Mouse (Mus musculus) heart, embryonic 10.5 days (tissue): ENCODE data around the gene 4931409K22Rik. TPM values are rescaled to one million over a fixed set of nuclear protein-coding genes. Genes with fewer than 3 reads are reported as not detected.

ENCODE experiments used
- DNase-seq: peaks from one replicate; pipeline ENCODE4 v3.0.0-alpha.2; 2017; ENCODE audit warnings: low spot score
- H3K27ac ChIP-seq: fragments of 300-500 bp; sonication (generic); 2 replicates; pipeline ENCODE4 v1.5.1; 2016; ENCODE audit warnings: mild to moderate bottlenecking
- H3K27me3 ChIP-seq: fragments of 300-500 bp; sonication (generic); 2 replicates; pipeline ENCODE4 v1.6.1; 2016; ENCODE audit warnings: mild to moderate bottlenecking; ENCODE audit not compliant: poor library complexity, insufficient read depth, severe bottlenecking
- H3K36me3 ChIP-seq: fragments of 300-500 bp; sonication (generic); 2 replicates; pipeline ENCODE4 v1.6.1; 2016; ENCODE audit warnings: mild to moderate bottlenecking, moderate library complexity
- H3K4me1 ChIP-seq: fragments of 300-500 bp; sonication (generic); 2 replicates; pipeline ENCODE4 v1.6.1; 2016; ENCODE audit warnings: mild to moderate bottlenecking
- H3K4me3 ChIP-seq: fragments of 300-500 bp; sonication (generic); 2 replicates; pipeline ENCODE4 v1.5.1; 2016; ENCODE audit warnings: mild to moderate bottlenecking, moderate library complexity
- H3K9me3 ChIP-seq: fragments of 300-500 bp; sonication (generic); 2 replicates; pipeline ENCODE4 v1.6.1; 2016; ENCODE audit warnings: mild to moderate bottlenecking, moderate library complexity
- WGBS: fragments of 180-500 bp; shearing (Covaris S2); methylation state at CpG from one replicate; pipeline ENCODE4 v1.1.7; 2016; 5-methylcytosine and 5-hydroxymethylcytosine counted together
- microRNA counts: library from miRNA; unstranded; fragments of <30 nt; microRNA quantifications from one replicate; lab custom pipeline; 2017
- microRNA-seq: library from miRNA; unstranded; fragments of <30 nt; microRNA quantifications from one replicate; pipeline ENCODE4, GENCODE M21; 2017
- polyA plus RNA-seq: library from polyadenylated mRNA; unstranded; fragments of >200 nt; fragmentation: Nextera tagmentation; extraction: Ambion mirVana; gene quantifications from 2 replicates; pipeline ENCODE4 v1.2.1, GENCODE M21; 2016

Gene 4931409K22Rik
- polyA plus RNA-seq, 1 experiment from 2014 or later = 0.09 TPM

GRCm38 (mm10) chr5:24497526-24497925, 59.1 kb downstream of the 4931409K22Rik start:
- H3K27me3 ChIP-seq = no peaks in the 10 kb centered on the region
- H3K4me3 ChIP-seq = no peak overlapping the region
- 82% methylated on average over 12 of the region's 12 CpGs for WGBS
- peaks cover 98% of the 10 kb centered on the region for H3K36me3 ChIP-seq
- H3K27ac ChIP-seq = no peak overlapping the region
- H3K9me3 ChIP-seq = no peaks in the 10 kb centered on the region
- peaks cover 26% of the 10 kb centered on the region for H3K4me1 ChIP-seq
- no peak for DNase-seq

DNA sequence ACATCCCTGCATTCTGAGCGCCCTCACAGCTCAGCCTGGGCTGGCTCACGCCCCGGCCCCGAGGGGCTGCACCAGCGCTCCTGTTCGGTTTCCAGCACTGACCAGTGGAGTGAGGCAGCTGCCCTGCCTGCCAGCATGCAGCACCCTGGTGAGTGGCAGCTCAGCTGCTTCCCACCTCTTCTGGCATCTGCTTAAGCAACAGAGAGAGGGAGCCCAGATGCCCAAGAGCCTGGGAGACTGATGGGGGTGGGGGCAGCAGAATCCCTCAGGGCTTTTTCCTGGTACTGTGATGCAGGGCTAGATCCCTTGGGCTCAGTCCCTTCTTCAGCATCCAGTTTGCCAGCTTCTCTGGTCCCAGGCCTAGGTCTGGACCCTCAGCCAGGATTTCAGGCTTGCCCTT, 59.9 kb downstream of the 4931409K22Rik start:
- no peaks in the 10 kb centered on the region for H3K9me3 ChIP-seq
- H3K4me1 ChIP-seq = peaks cover 26% of the 10 kb centered on the region
- H3K27ac ChIP-seq = peak overlapping the region; percentile 31; the same call in 1 of the 2 replicates
- no peaks in the 10 kb centered on the region for H3K27me3 ChIP-seq
- 71% methylated on average over 6 of the region's 6 CpGs for WGBS
- DNase-seq = no peak
- peaks cover 98% of the 10 kb centered on the region for H3K36me3 ChIP-seq
- H3K4me3 ChIP-seq = no peak overlapping the region

GRCm38 (mm10) chr5:24495019-24495418, 61.6 kb downstream of the 4931409K22Rik start:
- Histone ChIP-seq H3K4me3 (no peak overlapping the region), H3K27ac (no peak overlapping the region), H3K36me3 (peaks cover 97% of the 10 kb centered on the region)

More at GRCm38 (mm10) chr5:24495019-24495418, 61.6 kb downstream of the 4931409K22Rik start:
- Histone ChIP-seq H3K9me3 (no peaks in the 10 kb centered on the region), H3K27me3 (no peaks in the 10 kb centered on the region), H3K4me1 (peaks cover 21% of the 10 kb centered on the region)
- DNase-seq = no peak
- WGBS = 91% methylated on average over 15 of the region's 15 CpGs

MicroRNAs within 50 kb of the gene (microRNA counts, 519-probe panel; counts per million panel counts)
- not detected for microRNA mmu-miR-671-3p (lab: Ali Mortazavi, UCI)
- not detected for microRNA mmu-miR-671-5p (lab: Ali Mortazavi, UCI)

Small RNA genes within 50 kb of the gene (microRNA-seq; reads per million reads assigned to microRNA genes)
- 524 reads per million, percentile 72 among the genes with 10 or more reads in this experiment for gene Mir671

Other genes with a start within 250 kb of the 4931409K22Rik start
- gene Kcnh2, start 205.2 kb downstream of the 4931409K22Rik start, polyA plus RNA-seq = 28.8 and 32.2 TPM in 2 replicates
- gene Nos3, start 192.0 kb downstream of the 4931409K22Rik start, polyA plus RNA-seq = 23.2 and 40.8 TPM in 2 replicates
- 1.2 and 2.3 TPM in 2 replicates for gene Atg9b, start 164.7 kb downstream of the 4931409K22Rik start, polyA plus RNA-seq
- 62.7 and 81.3 TPM in 2 replicates for gene Abcb8, start 163.1 kb downstream of the 4931409K22Rik start, polyA plus RNA-seq
- 0.11 TPM in 1 of 2 replicates, not detected in the other for gene Asic3, start 143.4 kb downstream of the 4931409K22Rik start, polyA plus RNA-seq
- 33.9 and 37.4 TPM in 2 replicates for gene Cdk5, start 133.3 kb downstream of the 4931409K22Rik start, polyA plus RNA-seq
- 33.2 and 36.0 TPM in 2 replicates for gene Slc4a2, start 133.0 kb downstream of the 4931409K22Rik start, polyA plus RNA-seq
- gene Fastk, start 111.5 kb downstream of the 4931409K22Rik start, polyA plus RNA-seq = 156 and 197 TPM in 2 replicates
- gene Tmub1, start 109.0 kb downstream of the 4931409K22Rik start, polyA plus RNA-seq = 21.3 and 22.3 TPM in 2 replicates
- 20.1 and 30.1 TPM in 2 replicates for gene Agap3, start 104.6 kb downstream of the 4931409K22Rik start, polyA plus RNA-seq
- 0.06 TPM in 1 of 2 replicates, not detected in the other for gene Gbx1, start 29.6 kb downstream of the 4931409K22Rik start, polyA plus RNA-seq
- gene Asb10, start 15.8 kb downstream of the 4931409K22Rik start, polyA plus RNA-seq = 1.6 and 3.3 TPM in 2 replicates
- gene Abcf2, start 20.7 kb upstream of the 4931409K22Rik start, polyA plus RNA-seq = 107 and 126 TPM in 2 replicates
- 19.1 and 22.8 TPM in 2 replicates for gene Chpf2, start 29.9 kb upstream of the 4931409K22Rik start, polyA plus RNA-seq
- gene Smarcd3, start 67.6 kb upstream of the 4931409K22Rik start, polyA plus RNA-seq = 73.7 and 92.1 TPM in 2 replicates
- gene Nub1, start 128.7 kb upstream of the 4931409K22Rik start, polyA plus RNA-seq = 27.1 and 27.4 TPM in 2 replicates
- gene Wdr86, start 173.9 kb upstream of the 4931409K22Rik start, polyA plus RNA-seq = 14.0 and 29.3 TPM in 2 replicates
- 2.7 and 4.1 TPM in 2 replicates for gene Crygn, start 201.2 kb upstream of the 4931409K22Rik start, polyA plus RNA-seq